Mouse (Mus musculus) heart, adult 2 months (tissue): Measurements from ENCODE around the gene Mrps18b. TPM values are rescaled to one million over a fixed set of nuclear protein-coding genes. Genes with fewer than 3 reads are reported as not detected.

ENCODE experiments used
- DNase-seq, 2 experiments: peaks; one replicate each; pipeline ENCODE4 v3.0.0; 2021
- H3K27ac ChIP-seq: fragments of 200-600 bp; 2 replicates; pipeline ENCODE4 v1.8.1; 2022
- H3K27me3 ChIP-seq: fragments of 200-500 bp; 2 replicates; pipeline ENCODE4 v1.6.1; 2012; ENCODE audit warnings: mild to moderate bottlenecking, low read length, inconsistent platforms, mixed read lengths; ENCODE audit not compliant: control insufficient read depth, insufficient read depth
- H3K36me3 ChIP-seq: fragments of 200-500 bp; 2 replicates; pipeline ENCODE4 v1.6.1; 2012; ENCODE audit warnings: low read length, inconsistent platforms; ENCODE audit not compliant: control insufficient read depth, insufficient read depth
- H3K4me1 ChIP-seq: fragments of 200-500 bp; 2 replicates; pipeline ENCODE4 v1.6.1; 2011; ENCODE audit warnings: low read length; ENCODE audit not compliant: control insufficient read depth, insufficient read depth
- H3K4me3 ChIP-seq: fragments of 200-600 bp; 2 replicates; pipeline ENCODE4 v1.8.1; 2022
- H3K79me2 ChIP-seq: fragments of 200-500 bp; replicated peaks from 2 replicates; pipeline ENCODE4 v1.6.1; 2012; ENCODE audit warnings: mild to moderate bottlenecking, inconsistent platforms, low read length, moderate library complexity, mixed read lengths; ENCODE audit not compliant: control insufficient read depth, insufficient read depth
- H3K9ac ChIP-seq: fragments of 200-500 bp; 2 replicates; pipeline ENCODE4 v1.6.1; 2012; ENCODE audit warnings: low read depth, mild to moderate bottlenecking, control low read depth, inconsistent platforms, low read length, mixed read lengths
- CTCF ChIP-seq: fragments of 200-600 bp; IDR thresholded peaks from 2 replicates; pipeline ENCODE4 v1.8.1; 2022; ENCODE audit warnings: antibody characterized with exemption, mild to moderate bottlenecking, moderate library complexity
- EP300 ChIP-seq: fragments of 200-500 bp; IDR thresholded peaks from 2 replicates; pipeline ENCODE4 v1.6.1; 2011; ENCODE audit warnings: low read depth, low read length, control low read depth; ENCODE audit not compliant: insufficient read depth
- POLR2A ChIP-seq: fragments of 200-500 bp; IDR thresholded peaks from 2 replicates; pipeline ENCODE4 v1.6.1; 2011; ENCODE audit warnings: mild to moderate bottlenecking, low read depth, low read length, control low read depth; ENCODE audit not compliant: insufficient read depth
- WGBS: fragments of 180-500 bp; shearing (Covaris S2); methylation state at CpG from one replicate; pipeline ENCODE4 v1.1.7; 2018; 5-methylcytosine and 5-hydroxymethylcytosine counted together
- intact Hi-C: fragments of 180-260 bp; cut with DNase I; formaldehyde crosslinking; loops from one replicate; pipeline ENCODE4 v1.15.1; 2025
- polyA plus RNA-seq: library from polyadenylated mRNA; depleted of rRNA; stranded (reverse); fragments of >200 nt; gene quantifications from 2 replicates; pipeline ENCODE4 v1.2.3, GENCODE M21; 2012
- total RNA-seq, 2 experiments: library from RNA; stranded (reverse); gene quantifications; 2 replicates each; pipeline ENCODE4 v1.2.3; 2021

The Mrps18b gene
- total and polyA plus RNA-seq, 3 experiments: 50.9 to 76.0 (median 56.2) TPM

DNA sequence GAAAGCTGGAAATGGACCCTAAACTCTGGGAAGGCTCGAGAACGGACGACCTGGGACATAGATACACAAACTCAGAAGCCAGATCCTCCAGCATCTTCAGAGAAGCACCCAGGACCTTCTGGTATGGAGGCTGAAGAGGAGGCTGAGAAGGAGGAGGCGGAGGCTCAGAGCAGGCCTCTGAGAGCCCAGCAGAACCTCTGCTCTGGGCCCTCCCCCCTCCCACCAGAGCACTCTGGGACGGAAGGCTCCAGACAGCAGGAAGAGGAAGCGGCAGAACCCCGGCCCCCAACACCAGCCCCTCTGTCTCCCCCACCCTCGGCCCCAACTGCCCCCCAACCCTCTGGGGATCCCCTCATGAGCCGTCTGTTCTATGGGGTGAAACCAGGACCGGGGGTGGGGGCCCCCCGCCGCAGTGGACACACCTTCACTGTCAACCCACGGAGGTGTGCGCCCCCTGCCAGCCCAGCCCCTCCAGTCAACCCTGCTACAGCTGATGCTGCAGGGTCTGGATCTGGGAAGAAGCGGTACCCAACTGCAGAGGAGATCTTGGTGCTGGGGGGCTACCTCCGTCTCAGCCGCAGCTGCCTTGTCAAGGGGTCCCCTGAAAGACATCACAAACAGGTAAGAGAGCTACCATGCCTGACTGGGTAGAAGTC lies 47.9 kb downstream of the Mrps18b start:
- peaks cover 12% of the 10 kb centered on the region for H3K4me1 ChIP-seq
- 19% methylated on average over 13 of the region's 17 CpGs for WGBS

DNA sequence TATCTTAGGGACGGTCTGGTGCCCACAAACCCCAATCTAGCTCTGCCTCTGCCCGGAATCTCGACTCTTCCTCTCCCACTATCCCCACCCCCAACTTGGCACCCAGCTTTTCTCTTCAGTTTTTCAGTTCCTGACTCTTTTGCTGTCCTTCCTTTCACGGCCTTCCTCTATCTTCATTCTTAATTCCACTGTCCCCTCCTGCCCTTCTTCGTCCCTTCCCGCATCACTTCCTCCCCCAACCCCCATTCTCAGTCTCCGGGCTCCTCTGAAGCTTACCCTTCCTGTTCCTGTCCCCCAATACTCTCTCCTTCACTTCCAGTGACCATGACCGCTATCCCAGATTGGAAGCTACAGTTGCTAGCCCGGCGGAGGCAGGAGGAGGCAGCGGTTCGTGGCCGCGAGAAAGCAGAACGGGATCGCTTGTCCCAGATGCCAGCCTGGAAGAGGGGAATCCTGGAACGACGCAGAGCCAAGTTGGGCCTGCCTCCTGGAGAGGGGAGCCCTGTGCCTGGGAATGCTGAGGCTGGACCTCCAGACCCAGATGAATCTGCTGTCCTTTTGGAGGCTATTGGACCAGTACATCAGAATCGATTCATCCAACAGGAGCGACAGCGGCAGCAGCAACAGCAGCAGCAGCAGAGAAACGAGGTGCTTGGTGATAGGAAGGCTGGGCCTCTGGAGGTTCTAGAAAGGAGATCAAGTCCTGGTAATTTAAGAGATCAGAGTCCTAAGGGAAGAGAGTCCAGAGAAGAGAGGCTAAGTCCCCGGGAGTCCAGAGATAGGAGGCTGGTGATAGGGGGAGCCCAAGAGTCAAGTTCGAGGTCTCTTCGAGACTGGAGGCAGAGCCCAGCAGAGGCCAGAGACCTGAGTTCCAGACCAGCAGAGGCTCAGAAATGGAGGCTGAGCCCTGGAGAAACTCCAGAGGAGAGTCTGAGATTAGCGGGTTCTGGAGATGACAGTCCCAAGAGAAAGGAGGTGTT lies 49.0 kb downstream of the Mrps18b start:
- intact Hi-C loops: loop anchor here (2.0 kb wide), 1 partner anchor 50 kb away; the partner anchor contains the start of genes Mrps18b and Ppp1r10
- H3K4me3 ChIP-seq: peak overlapping the region; percentile 61
- no peaks in the 10 kb centered on the region for H3K79me2 ChIP-seq
- TF ChIP-seq CTCF (peak; percentile 67), EP300 (no peak)
- H3K4me1 ChIP-seq: peaks cover 9% of the 10 kb centered on the region
- H3K36me3 ChIP-seq: no peaks in the 10 kb centered on the region
- WGBS: 15% methylated on average over 26 of the region's 26 CpGs
- H3K27ac ChIP-seq: peak overlapping the region; percentile 98
- H3K27me3 ChIP-seq: no peaks in the 10 kb centered on the region
- peak; percentile 69 to 76 for DNase-seq
- H3K9ac ChIP-seq: peak overlapping the region; percentile 98

More for the DNA sequence above, 47.9 kb downstream of the Mrps18b start:
- no peak for TF ChIP-seq CTCF
- TF ChIP-seq EP300: no peak
- TF ChIP-seq POLR2A: no peak; the same call in 1 of the 2 replicates
- peaks cover 3% of the 10 kb centered on the region; the same call in 1 of the 2 replicates for H3K36me3 ChIP-seq
- peak overlapping the region; percentile 61 for H3K4me3 ChIP-seq
- no peaks in the 10 kb centered on the region for H3K27me3 ChIP-seq
- H3K27ac ChIP-seq: peak overlapping the region; percentile 98
- DNase-seq: peak; percentile 59 to 73
- intact Hi-C loops: no loop called here
- H3K9ac ChIP-seq: peak overlapping the region; percentile 91
- H3K79me2 ChIP-seq: no peaks in the 10 kb centered on the region

DNA sequence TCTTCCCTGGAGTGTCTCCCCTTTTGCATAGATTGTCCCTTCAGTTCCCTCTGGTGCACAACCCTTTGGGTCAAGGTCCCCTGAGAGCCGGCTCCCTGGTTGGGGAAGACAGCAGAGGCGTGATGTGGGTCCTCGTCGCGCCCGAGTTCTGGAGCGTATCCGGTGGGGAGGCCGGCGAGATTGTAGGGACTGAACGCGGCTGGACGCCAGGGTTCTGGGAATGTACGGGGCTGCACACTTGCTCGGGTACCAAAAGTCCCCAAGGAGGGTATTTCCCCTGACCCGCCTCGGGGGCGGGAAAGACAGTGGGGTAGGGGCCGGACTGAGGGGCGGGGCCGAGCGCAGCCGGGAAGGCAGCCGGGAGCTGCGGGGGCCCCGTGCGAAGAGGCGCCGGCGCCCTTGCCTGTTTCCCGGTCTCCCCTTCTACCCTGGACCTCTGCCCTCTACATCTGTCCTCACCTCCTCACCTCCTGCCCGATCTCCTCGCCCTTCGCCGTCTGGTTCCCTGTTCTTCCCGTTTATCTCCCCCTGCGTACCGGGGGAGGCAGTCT lies 49.8 kb downstream of the Mrps18b start:
- DNase-seq: peak; percentile 87 to 89
- 1% methylated on average over 37 of the region's 38 CpGs for WGBS
- intact Hi-C loops: loop anchor here (2.0 kb wide), 1 partner anchor 50 kb away; the partner anchor contains the start of genes Mrps18b and Ppp1r10

GRCm38 (mm10) chr17:35865481-35866280 lies 50.5 kb downstream of the Mrps18b start, which contains the start of gene Ppp1r18:
Ppp1r18 (plus strand) TSS chr17:35865593.
- H3K4me1 ChIP-seq: peaks cover 7% of the 10 kb centered on the region
- no peaks in the 10 kb centered on the region for H3K36me3 ChIP-seq
- H3K27me3 ChIP-seq: no peaks in the 10 kb centered on the region
- intact Hi-C loops: loop anchor here (2.0 kb wide), 1 partner anchor 51 kb away; the partner anchor contains the start of genes Mrps18b and Ppp1r10
- TF ChIP-seq CTCF: no peak
- peak; percentile 71 for TF ChIP-seq EP300
- TF ChIP-seq POLR2A: peak; percentile 95
- H3K4me3 ChIP-seq: peak within 1 kb of the TSS; percentile 61
- H3K9ac ChIP-seq: peak within 1 kb of the TSS; percentile 98
- peak within 1 kb of the TSS; percentile 98 for H3K27ac ChIP-seq
- peak; percentile 87 to 90 for DNase-seq
- no peaks in the 10 kb centered on the region for H3K79me2 ChIP-seq
- WGBS: under 1% methylated on average over 48 of the region's 48 CpGs

More for the DNA sequence above, 49.8 kb downstream of the Mrps18b start:
- H3K9ac ChIP-seq: peak overlapping the region; percentile 98
- no peaks in the 10 kb centered on the region for H3K79me2 ChIP-seq
- TF ChIP-seq POLR2A (peak; percentile 72), EP300 (no peak; the same call in 1 of the 2 replicates)
- peak overlapping the region; percentile 98 for H3K27ac ChIP-seq
- H3K4me1 ChIP-seq: peaks cover 7% of the 10 kb centered on the region
- no peaks in the 10 kb centered on the region for H3K36me3 ChIP-seq
- no peaks in the 10 kb centered on the region for H3K27me3 ChIP-seq
- peak overlapping the region; percentile 61 for H3K4me3 ChIP-seq

GRCm38 (mm10) chr17:35864832-35865353 lies 51.3 kb downstream of the Mrps18b start:
- WGBS: 26% methylated on average over 10 of the region's 10 CpGs
- intact Hi-C loops: no loop called here
- no peaks in the 10 kb centered on the region for H3K27me3 ChIP-seq
- H3K27ac ChIP-seq: peak overlapping the region; percentile 98
- H3K4me3 ChIP-seq: peak overlapping the region; percentile 61
- peaks cover 7% of the 10 kb centered on the region for H3K4me1 ChIP-seq
- no peaks in the 10 kb centered on the region for H3K36me3 ChIP-seq
- no peaks in the 10 kb centered on the region for H3K79me2 ChIP-seq
- peak overlapping the region; percentile 98; the same call in 1 of the 2 replicates for H3K9ac ChIP-seq
- DNase-seq: peak; percentile 29 to 33
- TF ChIP-seq POLR2A (no peak), EP300 (no peak), CTCF (no peak)
